Mouse (Mus musculus): Measurements from ENCODE around the gene Slc29a2. TPM values are rescaled to one million over a fixed set of nuclear protein-coding genes. Genes with fewer than 3 reads are reported as not detected.

The Slc29a2 gene
- polyA plus RNA-seq, 1 experiment from 2014 or later, result 3.8 TPM

GRCm38 (mm10) chr19:5060365-5061330, 37.0 kb downstream of the Slc29a2 start:
- Histone ChIP-seq H3K4me1 (replicated peaks; ENCODE audit: control insufficient read depth, insufficient read depth, low read length) (peaks cover 7% of the 10 kb centered on the region), H3K9me3 (ENCODE audit: control insufficient read depth, low read length) (no peaks in the 10 kb centered on the region), H3K9ac (ENCODE audit: low read depth, low read length) (no peak overlapping the region), H3K27ac (ENCODE audit: low read depth, low read length) (no peak overlapping the region), H3K36me3 (ENCODE audit: control insufficient read depth, insufficient read depth, low read length) (no peaks in the 10 kb centered on the region), H3K27me3 (ENCODE audit: control insufficient read depth, insufficient read depth, low read length) (no peaks in the 10 kb centered on the region), H3K4me3 (ENCODE audit: low read depth, low read length) (no peak overlapping the region), H3K4me2 (replicated peaks; ENCODE audit: low read depth, low read length) (no peak overlapping the region)
- ATAC-seq (ENCODE audit: low FRiP score) (no peak), DNase-seq (ENCODE audit: low spot score) (no peak)
- 36% methylated on average over 5 of the region's 5 CpGs for WGBS

- Histone ChIP-seq H3K27me3 (ENCODE audit: control insufficient read depth, insufficient read depth, low read length) (peaks cover 3% of the 10 kb centered on the region), H3K4me2 (replicated peaks; ENCODE audit: low read depth, low read length) (no peak overlapping the region), H3K36me3 (ENCODE audit: control insufficient read depth, insufficient read depth, low read length) (no peaks in the 10 kb centered on the region), H3K4me3 (ENCODE audit: low read depth, low read length) (no peak overlapping the region), H3K4me1 (replicated peaks; ENCODE audit: control insufficient read depth, insufficient read depth, low read length) (peaks cover 9% of the 10 kb centered on the region), H3K27ac (ENCODE audit: low read depth, low read length) (no peak overlapping the region), H3K9me3 (ENCODE audit: control insufficient read depth, low read length) (no peaks in the 10 kb centered on the region), H3K9ac (ENCODE audit: low read depth, low read length) (no peak overlapping the region)
- DNase-seq (ENCODE audit: low spot score) (no peak), ATAC-seq (ENCODE audit: low FRiP score) (no peak)
- 85% methylated on average over 5 of the region's 5 CpGs for WGBS
Measured at GRCm38 (mm10) chr19:5062041-5062440, 38.4 kb downstream of the Slc29a2 start.

- H3K4me3 ChIP-seq (ENCODE audit: low read depth, low read length), result no peak overlapping the region
- no peak for ATAC-seq (ENCODE audit: low FRiP score)
- no peaks in the 10 kb centered on the region for H3K36me3 ChIP-seq (ENCODE audit: control insufficient read depth, insufficient read depth, low read length)
- peaks cover 13% of the 10 kb centered on the region for H3K4me1 ChIP-seq (replicated peaks; ENCODE audit: control insufficient read depth, insufficient read depth, low read length)
- H3K9ac ChIP-seq (ENCODE audit: low read depth, low read length), result 0 out of 2 replicates have a peak overlapping the region, but pooled peaks have one; percentile 2
- WGBS, result 64% methylated on average over 6 of the region's 6 CpGs
- peaks cover 5% of the 10 kb centered on the region for H3K27me3 ChIP-seq (ENCODE audit: control insufficient read depth, insufficient read depth, low read length)
- H3K27ac ChIP-seq (ENCODE audit: low read depth, low read length), result no peak overlapping the region
- H3K9me3 ChIP-seq (ENCODE audit: control insufficient read depth, low read length), result no peaks in the 10 kb centered on the region
- DNase-seq (ENCODE audit: low spot score), result no peak
- no peak overlapping the region for H3K4me2 ChIP-seq (replicated peaks; ENCODE audit: low read depth, low read length)
Measured at GRCm38 (mm10) chr19:5062446-5062845, 38.8 kb downstream of the Slc29a2 start.

- H3K4me2 ChIP-seq (replicated peaks; ENCODE audit: low read depth, low read length), result no peak overlapping the region
- H3K9ac ChIP-seq (ENCODE audit: low read depth, low read length), result no peak overlapping the region
- H3K36me3 ChIP-seq (ENCODE audit: control insufficient read depth, insufficient read depth, low read length), result no peaks in the 10 kb centered on the region
- H3K27me3 ChIP-seq (ENCODE audit: control insufficient read depth, insufficient read depth, low read length), result peaks cover 22% of the 10 kb centered on the region
- DNase-seq (ENCODE audit: low spot score) (no peak), ATAC-seq (ENCODE audit: low FRiP score) (no peak)
- no peak overlapping the region for H3K4me3 ChIP-seq (ENCODE audit: low read depth, low read length)
- 75% methylated on average over 7 of the region's 7 CpGs for WGBS
- H3K4me1 ChIP-seq (replicated peaks; ENCODE audit: control insufficient read depth, insufficient read depth, low read length), result peaks cover 24% of the 10 kb centered on the region
- no peak overlapping the region for H3K27ac ChIP-seq (ENCODE audit: low read depth, low read length)
- no peaks in the 10 kb centered on the region for H3K9me3 ChIP-seq (ENCODE audit: control insufficient read depth, low read length)
Measured at GRCm38 (mm10) chr19:5065104-5065503, 41.4 kb downstream of the Slc29a2 start.

GRCm38 (mm10) chr19:5067040-5067799, 43.6 kb downstream of the Slc29a2 start:
- 12% methylated on average over 15 of the region's 15 CpGs for WGBS
- Histone ChIP-seq H3K4me2 (replicated peaks; ENCODE audit: low read depth, low read length) (peak overlapping the region; percentile 91), H3K9me3 (ENCODE audit: control insufficient read depth, low read length) (no peaks in the 10 kb centered on the region), H3K9ac (ENCODE audit: low read depth, low read length) (peak overlapping the region; percentile 62; the same call in 1 of the 2 replicates), H3K36me3 (ENCODE audit: control insufficient read depth, insufficient read depth, low read length) (no peaks in the 10 kb centered on the region), H3K27me3 (ENCODE audit: control insufficient read depth, insufficient read depth, low read length) (peaks cover 22% of the 10 kb centered on the region), H3K4me1 (replicated peaks; ENCODE audit: control insufficient read depth, insufficient read depth, low read length) (peaks cover 32% of the 10 kb centered on the region), H3K27ac (ENCODE audit: low read depth, low read length) (no peak overlapping the region), H3K4me3 (ENCODE audit: low read depth, low read length) (peak overlapping the region; percentile 35)
- ATAC-seq (ENCODE audit: low FRiP score) (no peak), DNase-seq (ENCODE audit: low spot score) (peak; percentile 47)

- Histone ChIP-seq H3K36me3 (ENCODE audit: control insufficient read depth, insufficient read depth, low read length) (no peaks in the 10 kb centered on the region), H3K9me3 (ENCODE audit: control insufficient read depth, low read length) (no peaks in the 10 kb centered on the region), H3K4me1 (replicated peaks; ENCODE audit: control insufficient read depth, insufficient read depth, low read length) (peaks cover 32% of the 10 kb centered on the region), H3K4me2 (replicated peaks; ENCODE audit: low read depth, low read length) (peak within 1 kb of the TSS; percentile 91), H3K9ac (ENCODE audit: low read depth, low read length) (peak within 1 kb of the TSS; percentile 62), H3K27me3 (ENCODE audit: control insufficient read depth, insufficient read depth, low read length) (peaks cover 22% of the 10 kb centered on the region), H3K4me3 (ENCODE audit: low read depth, low read length) (peak within 1 kb of the TSS; percentile 35), H3K27ac (ENCODE audit: low read depth, low read length) (no peak within 1 kb of the TSS)
- under 1% methylated on average over 47 of the region's 56 CpGs for WGBS
- peak; percentile 67 for DNase-seq (ENCODE audit: low spot score)
- no peak for ATAC-seq (ENCODE audit: low FRiP score)
Measured at GRCm38 (mm10) chr19:5067867-5068569, 44.4 kb downstream of the Slc29a2 start, which contains the start of gene Cd248. TSS of gene Cd248 (plus strand) at chr19:5068078.

GRCm38 (mm10) chr19:5068570-5069234, 45.0 kb downstream of the Slc29a2 start:
- H3K27me3 ChIP-seq (ENCODE audit: control insufficient read depth, insufficient read depth, low read length), result peaks cover 22% of the 10 kb centered on the region
- H3K9ac ChIP-seq (ENCODE audit: low read depth, low read length), result peak overlapping the region; percentile 62
- DNase-seq (ENCODE audit: low spot score) (peak; percentile 48), ATAC-seq (ENCODE audit: low FRiP score) (no peak)
- H3K4me1 ChIP-seq (replicated peaks; ENCODE audit: control insufficient read depth, insufficient read depth, low read length), result peaks cover 32% of the 10 kb centered on the region
- peak overlapping the region; percentile 35 for H3K4me3 ChIP-seq (ENCODE audit: low read depth, low read length)
- H3K4me2 ChIP-seq (replicated peaks; ENCODE audit: low read depth, low read length), result peak overlapping the region; percentile 91
- 37% methylated on average over 21 of the region's 21 CpGs for WGBS
- H3K9me3 ChIP-seq (ENCODE audit: control insufficient read depth, low read length), result no peaks in the 10 kb centered on the region
- no peak overlapping the region for H3K27ac ChIP-seq (ENCODE audit: low read depth, low read length)
- no peaks in the 10 kb centered on the region for H3K36me3 ChIP-seq (ENCODE audit: control insufficient read depth, insufficient read depth, low read length)

GRCm38 (mm10) chr19:5069486-5069885, 45.8 kb downstream of the Slc29a2 start:
- no peaks in the 10 kb centered on the region for H3K9me3 ChIP-seq (ENCODE audit: control insufficient read depth, low read length)
- H3K4me2 ChIP-seq (replicated peaks; ENCODE audit: low read depth, low read length), result peak overlapping the region; percentile 14; the same call in 1 of the 2 replicates
- peaks cover 22% of the 10 kb centered on the region for H3K27me3 ChIP-seq (ENCODE audit: control insufficient read depth, insufficient read depth, low read length)
- no peak overlapping the region for H3K27ac ChIP-seq (ENCODE audit: low read depth, low read length)
- H3K4me3 ChIP-seq (ENCODE audit: low read depth, low read length), result no peak overlapping the region
- no peak for ATAC-seq (ENCODE audit: low FRiP score)
- no peak for DNase-seq (ENCODE audit: low spot score)
- 87% methylated on average over 5 of the region's 5 CpGs for WGBS
- no peaks in the 10 kb centered on the region for H3K36me3 ChIP-seq (ENCODE audit: control insufficient read depth, insufficient read depth, low read length)
- H3K9ac ChIP-seq (ENCODE audit: low read depth, low read length), result no peak overlapping the region
- H3K4me1 ChIP-seq (replicated peaks; ENCODE audit: control insufficient read depth, insufficient read depth, low read length), result peaks cover 32% of the 10 kb centered on the region

Data from hindbrain, embryonic 11.5 days (tissue).